Mouse (Mus musculus): ENCODE measurements around the gene Commd3. TPM values are rescaled to one million over a fixed set of nuclear protein-coding genes. Genes with fewer than 3 reads are reported as not detected.

The Commd3 gene
- polyA plus RNA-seq, 1 experiment = 140 TPM

GRCm38 (mm10) chr2:18686386-18686785, 14.2 kb downstream of the Commd3 start:
- Histone ChIP-seq H3K4me3 (ENCODE audit: insufficient read depth, low read length) (no peak overlapping the region), H3K4me1 (ENCODE audit: control insufficient read depth, insufficient read depth, low read length) (no peaks in the 10 kb centered on the region), H3K27ac (ENCODE audit: insufficient read depth, low read depth, low read length) (no peak overlapping the region)
- TF ChIP-seq CTCF (IDR thresholded peaks at IDR 0.05; ENCODE audit: low read depth, low read length) (no peak), POLR2A (IDR thresholded peaks at IDR 0.05; ENCODE audit: borderline replicate concordance, low read depth, low read length) (no peak)

- Histone ChIP-seq H3K4me3 (ENCODE audit: insufficient read depth, low read length) (no peak overlapping the region), H3K4me1 (ENCODE audit: control insufficient read depth, insufficient read depth, low read length) (no peaks in the 10 kb centered on the region), H3K27ac (ENCODE audit: insufficient read depth, low read depth, low read length) (no peak overlapping the region)
- no peak for TF ChIP-seq CTCF (IDR thresholded peaks at IDR 0.05; ENCODE audit: low read depth, low read length)
- no peak for TF ChIP-seq POLR2A (IDR thresholded peaks at IDR 0.05; ENCODE audit: borderline replicate concordance, low read depth, low read length)
Observed at GRCm38 (mm10) chr2:18686826-18687519, 14.8 kb downstream of the Commd3 start.

GRCm38 (mm10) chr2:18687671-18688170, 15.5 kb downstream of the Commd3 start:
- no peak overlapping the region for H3K27ac ChIP-seq (ENCODE audit: insufficient read depth, low read depth, low read length)
- H3K4me3 ChIP-seq (ENCODE audit: insufficient read depth, low read length) = no peak overlapping the region
- H3K4me1 ChIP-seq (ENCODE audit: control insufficient read depth, insufficient read depth, low read length) = no peaks in the 10 kb centered on the region
- TF ChIP-seq CTCF (IDR thresholded peaks at IDR 0.05; ENCODE audit: low read depth, low read length) (no peak), POLR2A (IDR thresholded peaks at IDR 0.05; ENCODE audit: borderline replicate concordance, low read depth, low read length) (no peak)

GRCm38 (mm10) chr2:18688286-18688685, 16.1 kb downstream of the Commd3 start:
- H3K27ac ChIP-seq (ENCODE audit: insufficient read depth, low read depth, low read length) = no peak overlapping the region
- TF ChIP-seq CTCF (IDR thresholded peaks at IDR 0.05; ENCODE audit: low read depth, low read length) = no peak
- no peak for TF ChIP-seq POLR2A (IDR thresholded peaks at IDR 0.05; ENCODE audit: borderline replicate concordance, low read depth, low read length)
- no peaks in the 10 kb centered on the region for H3K4me1 ChIP-seq (ENCODE audit: control insufficient read depth, insufficient read depth, low read length)
- peak overlapping the region; percentile 69 for H3K4me3 ChIP-seq (ENCODE audit: insufficient read depth, low read length)

GRCm38 (mm10) chr2:18688708-18689063, 16.5 kb downstream of the Commd3 start:
- H3K27ac ChIP-seq (ENCODE audit: insufficient read depth, low read depth, low read length) = no peak overlapping the region
- H3K4me3 ChIP-seq (ENCODE audit: insufficient read depth, low read length) = peak overlapping the region; percentile 69
- H3K4me1 ChIP-seq (ENCODE audit: control insufficient read depth, insufficient read depth, low read length) = no peaks in the 10 kb centered on the region
- no peak for TF ChIP-seq CTCF (IDR thresholded peaks at IDR 0.05; ENCODE audit: low read depth, low read length)

GRCm38 (mm10) chr2:18689064-18689921, 17.1 kb downstream of the Commd3 start:
- Histone ChIP-seq H3K4me1 (ENCODE audit: control insufficient read depth, insufficient read depth, low read length) (no peaks in the 10 kb centered on the region), H3K4me3 (ENCODE audit: insufficient read depth, low read length) (peak overlapping the region; percentile 69), H3K27ac (ENCODE audit: insufficient read depth, low read depth, low read length) (no peak overlapping the region)
- TF ChIP-seq POLR2A (IDR thresholded peaks at IDR 0.05; ENCODE audit: borderline replicate concordance, low read depth, low read length) (no peak), CTCF (IDR thresholded peaks at IDR 0.05; ENCODE audit: low read depth, low read length) (no peak)

- no peaks in the 10 kb centered on the region for H3K4me1 ChIP-seq (ENCODE audit: control insufficient read depth, insufficient read depth, low read length)
- H3K4me3 ChIP-seq (ENCODE audit: insufficient read depth, low read length) = peak overlapping the region; percentile 69
- no peak for TF ChIP-seq POLR2A (IDR thresholded peaks at IDR 0.05; ENCODE audit: borderline replicate concordance, low read depth, low read length)
- TF ChIP-seq CTCF (IDR thresholded peaks at IDR 0.05; ENCODE audit: low read depth, low read length) = no peak
- H3K27ac ChIP-seq (ENCODE audit: insufficient read depth, low read depth, low read length) = no peak overlapping the region
Observed at GRCm38 (mm10) chr2:18690055-18690691, 18.0 kb downstream of the Commd3 start.

- TF ChIP-seq POLR2A (IDR thresholded peaks at IDR 0.05; ENCODE audit: borderline replicate concordance, low read depth, low read length) (no peak), CTCF (IDR thresholded peaks at IDR 0.05; ENCODE audit: low read depth, low read length) (no peak)
- H3K4me1 ChIP-seq (ENCODE audit: control insufficient read depth, insufficient read depth, low read length) = no peaks in the 10 kb centered on the region
- no peak overlapping the region for H3K27ac ChIP-seq (ENCODE audit: insufficient read depth, low read depth, low read length)
- H3K4me3 ChIP-seq (ENCODE audit: insufficient read depth, low read length) = no peak overlapping the region
Observed at GRCm38 (mm10) chr2:18690756-18691155, 18.6 kb downstream of the Commd3 start.

- Histone ChIP-seq H3K27ac (ENCODE audit: insufficient read depth, low read depth, low read length) (no peak overlapping the region), H3K4me1 (ENCODE audit: control insufficient read depth, insufficient read depth, low read length) (no peaks in the 10 kb centered on the region), H3K4me3 (ENCODE audit: insufficient read depth, low read length) (no peak overlapping the region)
- TF ChIP-seq CTCF (IDR thresholded peaks at IDR 0.05; ENCODE audit: low read depth, low read length) = no peak
- no peak for TF ChIP-seq POLR2A (IDR thresholded peaks at IDR 0.05; ENCODE audit: borderline replicate concordance, low read depth, low read length)
Observed at GRCm38 (mm10) chr2:18692031-18692430, 19.8 kb downstream of the Commd3 start.
